Mouse (Mus musculus) T-cell, adult 66 days (primary cell): ENCODE results near the gene Grip2. TPM values are rescaled to one million over a fixed set of nuclear protein-coding genes. Genes with fewer than 3 reads are reported as not detected.

ENCODE experiments used
- total RNA-seq, 2 experiments: library from RNA; stranded (reverse); gene quantifications; 3 replicates in 1 of 2; 4 replicates in 1 of 2; pipeline ENCODE4 v1.2.4; 2023

The Grip2 gene
- total RNA-seq = not detected

DNA sequence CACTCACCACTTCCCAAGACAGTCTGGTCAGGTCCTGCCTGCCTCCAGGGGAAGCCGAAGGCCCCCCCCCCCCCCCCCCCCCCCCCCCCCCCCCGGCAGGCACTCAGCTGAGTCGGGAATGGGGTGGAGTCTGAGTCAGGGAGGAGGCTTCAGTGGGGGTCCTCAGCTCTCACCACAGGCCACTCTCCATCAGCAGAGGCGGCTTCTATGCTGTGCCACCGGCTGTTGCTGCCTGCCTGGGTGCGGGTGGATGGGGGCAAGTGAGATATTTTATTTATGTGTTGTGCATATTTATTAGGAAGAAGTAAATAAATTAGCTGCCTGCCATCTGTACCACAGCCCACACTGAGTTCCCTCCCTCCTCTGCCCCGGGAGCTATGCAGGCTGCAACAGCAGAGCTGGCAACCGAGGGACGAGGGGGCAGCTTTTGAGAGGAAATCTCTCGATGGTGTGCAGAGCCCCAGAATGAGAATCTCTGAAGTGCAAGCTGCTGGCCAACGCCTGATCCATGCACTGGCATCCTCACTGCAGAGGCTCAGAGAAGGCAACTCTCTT is at the start of gene Grip2:
Grip2 (minus strand) TSS at position 235 of the 555 bp plus-strand sequence.

Other genes with a start within 250 kb of the Grip2 start
- gene Slc6a6, start 143.2 kb downstream of the Grip2 start, total RNA-seq = 100 to 1,000 TPM; 113 to 115 TPM
- gene Ccdc174, start 50.8 kb upstream of the Grip2 start, total RNA-seq = 10 to 100 TPM; 50.2 to 57.8 TPM
- 1 to 10 TPM; 7.1 to 8.3 TPM for gene 4930590J08Rik, start 75.6 kb upstream of the Grip2 start, total RNA-seq
- gene Fgd5, start 151.6 kb upstream of the Grip2 start, total RNA-seq = under 1 TPM in 1 of 2 experiments, not detected in 1; 0.15 TPM